12 mouse cellular contexts compared by ENCODE assay signal in genomic region chr12:72835518-72836015, GRCm38 (mm10).
A peak's percentile ranks its signal among the peaks of the same experiment; 100 is the strongest.
DNase-seq lines count a peak whose midpoint lies in the region; ATAC-seq and TF ChIP-seq lines count a peak whose summit lies in the region.
"Had no signal": no experiment of that assay in that cellular context is flagged by ENCODE, and none has a peak within 500 bp of the region (broad histone marks: within the 10 kb centered on the region; RNA-seq: fewer than 3 reads in every experiment).

No protein-coding gene starts in this region.

- H3K9me3 ChIP-seq in G1E (replicated peaks): peaks cover 2% of the 10 kb centered on the region; the same call in 1 of the 2 replicates
- H3K9me3 ChIP-seq: embryonic facial prominence, embryonic 13.5 days; heart, embryonic 10.5 days; limb, embryonic 15.5 days; midbrain, embryonic 13.5 days had no signal

- H3K4me3 ChIP-seq in layer of hippocampus, adult 2 months: no peak overlapping the region
- H3K4me3 ChIP-seq in G1E (ENCODE audit: low read depth, low read length): no peak overlapping the region
- H3K4me3 ChIP-seq: embryonic facial prominence, embryonic 13.5 days; heart, embryonic 10.5 days; limb, embryonic 15.5 days; midbrain, embryonic 13.5 days had no signal

- DNase-seq in layer of hippocampus, adult 2 months (ENCODE audit: low spot score in 2 of 2): no peak
- no peak for DNase-seq in layer of hippocampus, postnatal 10 days (ENCODE audit: low spot score in 2 of 2)
- peak; percentile 19 to 42 for DNase-seq in B cell, adult 2 months
- DNase-seq in G1E (ENCODE audit: low spot score): no peak
- peak; percentile 59 for DNase-seq in naive thymus-derived CD4-positive, alpha-beta T cell, adult 2 months (ENCODE audit: low read depth)
- no peak for DNase-seq in spleen, postnatal 10 days (ENCODE audit: low spot score in 2 of 2)
- no peak for DNase-seq in left cerebral cortex, adult 9 months (ENCODE audit: low spot score in 2 of 2)
- DNase-seq: cerebellum, adult 2 months had no signal

- peak; percentile 22; the same call in 1 of the 2 replicates for ATAC-seq in G1E (ENCODE audit: extremely low read depth, insufficient number of reproducible peaks, low FRiP score, poor library complexity, severe bottlenecking)
- ATAC-seq: midbrain, embryonic 13.5 days had no signal

- H3K4me1 ChIP-seq in G1E (ENCODE audit: insufficient read depth, low read depth, low read length): peaks cover 9% of the 10 kb centered on the region

- H3K36me3 ChIP-seq in G1E (replicated peaks): no peaks in the 10 kb centered on the region
- H3K36me3 ChIP-seq: embryonic facial prominence, embryonic 13.5 days; heart, embryonic 10.5 days; limb, embryonic 15.5 days; midbrain, embryonic 13.5 days had no signal

- H3K27ac ChIP-seq in layer of hippocampus, adult 2 months: no peak overlapping the region
- H3K27ac ChIP-seq: embryonic facial prominence, embryonic 13.5 days; heart, embryonic 10.5 days; limb, embryonic 15.5 days; midbrain, embryonic 13.5 days had no signal

- peak; percentile 51 for TF ChIP-seq CTCF in layer of hippocampus, adult 2 months (conservative IDR thresholded peaks at IDR 0.05)
- TF ChIP-seq CTCF in G1E (IDR thresholded peaks at IDR 0.05; ENCODE audit: low read depth, low read length): peak; percentile 52; the same call in 1 of the 2 replicates

- peaks cover 11% of the 10 kb centered on the region; the same call in 1 of the 2 replicates for H3K27me3 ChIP-seq in G1E (ENCODE audit: insufficient read depth, low read length)

Comparison
In these comparisons a context has a peak if more than half of its experiments do, and no peak if none do; other contexts are left out.
1. DNase-seq: peak in B cell, adult 2 months (2 of 2) and naive thymus-derived CD4-positive, alpha-beta T cell, adult 2 months (single experiment); none in layer of hippocampus, adult 2 months (0 of 2), layer of hippocampus, postnatal 10 days (0 of 2), G1E (single experiment), spleen, postnatal 10 days (0 of 2) and left cerebral cortex, adult 9 months (0 of 2).